Mouse (Mus musculus) regulatory T cell (primary cell): ENCODE results near the gene Thrap3.

Source experiments
- in situ Hi-C: fragments of 300-600 bp; cut with MboI, MseI; formaldehyde crosslinking; loops from one replicate; pipeline ENCODE4 v1.15.1; 2025; ENCODE audit warnings: high pct_unique_total_duplicates

Thrap3 gene

GRCm38 (mm10) chr4:126147533-126148160, 54.9 kb downstream of the Thrap3 start, which contains the start of gene Eva1b:
TSS of gene Eva1b (plus strand) at chr4:126147744.
- in situ Hi-C loops = no loop called here

DNA sequence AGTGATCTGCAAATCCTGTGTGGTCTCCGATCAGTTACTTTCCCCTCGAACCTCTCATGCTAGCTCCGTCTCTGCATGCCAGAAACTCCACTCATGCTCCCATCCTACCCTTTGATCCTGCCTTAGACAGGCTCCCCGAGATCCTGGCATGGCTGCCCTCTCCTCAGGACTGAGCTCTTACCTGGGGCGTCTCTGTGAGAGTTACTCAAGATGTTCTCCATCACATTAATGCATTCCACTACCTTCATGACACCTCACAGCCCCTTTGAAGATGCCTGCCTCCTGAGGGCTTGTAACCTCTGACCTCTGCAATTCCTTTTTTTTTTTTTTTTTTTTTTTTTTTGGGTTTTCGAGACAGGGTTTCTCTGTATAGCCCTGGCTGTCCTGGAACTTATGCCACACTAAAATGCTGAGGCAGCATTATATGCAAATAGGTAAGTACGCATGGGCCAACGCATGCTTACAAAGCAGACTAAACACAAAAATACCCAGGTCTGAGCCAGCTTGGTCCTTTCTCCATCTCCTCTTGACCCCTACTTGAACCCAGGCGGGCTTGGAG, 55.5 kb downstream of the Thrap3 start:
- in situ Hi-C loops = no loop called here

DNA sequence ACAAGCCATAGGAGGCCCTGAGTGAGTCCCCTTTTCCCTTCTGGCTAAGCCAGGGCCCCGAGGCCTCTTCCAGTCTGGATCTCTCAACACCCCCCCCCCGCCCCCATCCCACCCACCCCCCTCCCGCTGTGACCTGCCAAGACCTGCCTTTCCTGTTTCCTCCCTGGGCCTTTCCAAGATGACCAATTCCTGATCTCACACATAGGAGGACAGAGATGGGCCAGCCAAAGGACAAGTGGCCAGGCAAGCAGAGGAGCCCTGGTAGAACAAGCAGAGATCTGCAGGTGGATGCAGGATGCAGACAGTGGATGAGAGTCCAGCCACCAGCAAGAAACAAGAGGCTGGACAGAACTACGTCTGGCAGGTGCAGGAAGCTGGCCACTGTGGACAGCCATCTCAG, 57.2 kb downstream of the Thrap3 start:
- in situ Hi-C loops = no loop called here

- in situ Hi-C loops = no loop called here
Measured at GRCm38 (mm10) chr4:126141021-126141420, 61.5 kb downstream of the Thrap3 start.

- in situ Hi-C loops = no loop called here
Measured at GRCm38 (mm10) chr4:126137773-126138172, 64.8 kb downstream of the Thrap3 start.

DNA sequence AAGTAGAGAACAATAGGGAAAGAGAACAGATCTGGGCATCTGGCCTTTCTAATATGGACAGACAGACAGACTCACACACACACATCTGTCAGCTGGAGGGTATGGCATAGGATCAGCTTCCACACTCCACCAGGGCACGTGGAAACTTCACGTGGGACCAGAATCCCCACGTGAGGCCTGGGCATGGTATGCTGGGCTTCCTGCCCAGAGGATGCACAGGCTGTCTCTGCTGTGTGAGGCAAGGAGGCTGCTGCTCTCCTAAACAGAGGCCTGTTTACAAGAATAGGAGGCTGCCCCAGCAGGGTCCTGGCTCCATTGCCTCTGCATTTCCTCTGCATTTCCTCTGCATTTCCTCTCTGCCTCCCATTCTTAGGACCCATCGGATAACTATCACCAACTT, 67.9 kb downstream of the Thrap3 start:
- in situ Hi-C loops = no loop called here

DNA sequence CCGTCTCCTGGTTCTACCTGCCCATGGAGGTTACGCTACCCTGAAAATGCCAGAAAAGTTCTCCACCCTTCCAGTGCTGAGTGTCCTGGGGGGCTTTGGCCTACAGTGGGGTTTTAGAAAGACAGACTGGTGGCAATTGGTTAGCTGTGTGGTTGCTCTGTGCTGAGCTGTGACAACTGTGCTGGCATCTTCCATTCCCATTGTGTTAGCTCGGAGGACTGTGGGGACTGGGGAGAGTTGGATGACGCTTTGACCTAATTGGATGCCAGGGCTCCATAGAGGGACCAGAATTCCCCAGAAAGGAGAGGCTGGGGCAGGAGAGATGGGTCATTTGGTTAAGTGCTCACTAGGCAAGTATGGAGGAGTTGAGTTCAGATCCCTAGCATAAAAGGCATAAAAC, 68.3 kb downstream of the Thrap3 start:
- in situ Hi-C loops = no loop called here

- in situ Hi-C loops = no loop called here
Measured at GRCm38 (mm10) chr4:126132636-126133264, 69.8 kb downstream of the Thrap3 start.

- in situ Hi-C loops = no loop called here
Measured at GRCm38 (mm10) chr4:126131290-126132121, 71.1 kb downstream of the Thrap3 start.

DNA sequence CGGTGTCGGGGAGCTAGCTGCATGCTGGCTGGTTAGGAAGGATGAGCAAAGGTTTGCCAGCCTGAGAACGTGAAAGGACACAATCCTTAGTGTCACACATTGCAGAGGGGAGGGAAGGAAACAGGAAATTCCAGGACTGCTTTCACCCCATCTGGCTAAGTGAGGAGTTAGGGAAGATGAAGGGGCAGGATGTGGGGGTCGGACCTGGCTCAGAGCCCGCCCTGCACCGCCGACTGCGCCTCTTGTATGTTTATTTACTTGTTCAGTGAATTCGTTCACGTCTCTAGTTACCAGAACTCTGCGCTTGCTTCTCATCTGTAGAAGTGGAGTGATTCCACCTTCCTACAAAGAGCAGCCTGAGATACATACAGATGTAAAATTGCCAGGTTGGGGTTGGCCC, 72.1 kb downstream of the Thrap3 start:
- in situ Hi-C loops = no loop called here

DNA sequence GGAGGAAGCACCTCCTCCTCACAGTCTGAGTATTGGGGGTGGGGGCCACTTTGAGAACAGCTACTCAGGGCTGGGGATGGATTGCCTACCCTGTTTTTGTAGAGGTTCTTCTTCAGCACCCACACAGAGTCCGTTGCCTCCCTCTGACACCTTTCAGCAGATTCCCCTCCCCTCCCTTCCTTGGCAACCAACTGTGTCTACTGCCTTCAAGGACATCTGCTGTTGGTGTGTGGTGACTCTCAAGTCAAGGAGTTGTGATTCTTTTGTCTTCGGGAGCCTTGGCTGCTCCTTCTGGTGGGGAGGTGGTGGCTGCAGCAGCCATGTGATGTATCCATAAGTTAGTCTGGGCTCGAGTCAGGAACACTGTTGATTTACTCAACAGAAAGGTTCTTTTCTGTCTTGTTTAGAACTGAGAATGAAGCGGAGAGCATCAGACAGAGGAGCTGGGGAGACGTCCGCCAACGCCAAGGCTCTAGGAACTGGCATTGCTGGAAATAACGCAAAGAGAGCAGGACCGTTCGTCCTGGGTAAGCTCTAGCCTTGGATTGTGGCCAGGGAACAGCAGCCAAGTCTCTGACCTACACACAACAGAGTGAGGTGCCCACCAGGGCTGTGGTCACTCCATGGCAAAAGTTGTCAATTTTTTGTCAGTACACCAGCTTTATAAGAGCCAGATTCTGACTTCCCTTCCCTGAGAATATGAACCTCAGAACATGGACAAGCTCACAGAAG, 79.1 kb downstream of the Thrap3 start:
- in situ Hi-C loops = loop anchor here (5.0 kb wide), 1 partner anchor 46 kb away; no protein-coding TSS in a partner anchor

- in situ Hi-C loops = loop anchor here (5.0 kb wide), 1 partner anchor 43 kb away; no protein-coding TSS in a partner anchor
Measured at GRCm38 (mm10) chr4:126120506-126120905, 82.1 kb downstream of the Thrap3 start.

DNA sequence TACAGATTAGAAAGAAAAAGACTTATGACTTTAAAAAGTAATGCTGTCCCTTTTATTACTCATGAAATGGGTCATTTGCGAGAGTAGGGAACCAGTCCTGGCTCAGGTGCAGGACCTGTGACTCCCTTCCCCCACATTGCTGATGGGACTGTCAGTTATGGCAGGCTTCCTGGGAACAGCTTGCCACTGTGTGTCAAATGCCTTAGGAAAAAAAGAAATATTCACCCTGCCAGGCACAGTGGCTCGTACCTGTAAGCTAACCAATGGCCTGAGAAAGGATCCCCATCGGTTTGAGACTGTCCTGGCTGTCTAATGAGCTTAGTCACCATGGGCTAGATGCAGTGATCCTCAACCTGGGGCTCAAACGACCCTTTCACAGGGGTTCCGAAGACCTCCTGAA, 82.5 kb downstream of the Thrap3 start:
- in situ Hi-C loops = loop anchor here (5.0 kb wide), 1 partner anchor 43 kb away; no protein-coding TSS in a partner anchor

DNA sequence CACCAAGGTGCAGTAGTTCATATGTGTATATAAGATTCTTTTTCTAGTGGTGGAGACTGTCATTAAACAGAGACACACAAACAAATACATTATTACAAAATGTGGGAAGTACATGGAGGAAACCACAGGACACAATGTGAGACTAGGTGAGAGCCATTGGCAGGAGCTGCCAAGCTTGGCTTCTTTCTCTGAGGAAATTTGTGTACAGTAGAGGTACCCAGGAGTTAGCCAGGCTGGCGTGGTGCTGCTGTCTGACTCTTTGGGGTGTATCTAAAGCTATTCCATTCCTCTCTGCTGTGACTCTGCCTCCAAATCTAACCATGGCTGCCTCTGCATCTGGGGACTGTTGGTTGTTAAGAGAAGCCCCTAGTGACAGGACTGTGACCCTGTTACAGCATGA, 83.5 kb downstream of the Thrap3 start:
- in situ Hi-C loops = loop anchor here (10.0 kb wide), 1 partner anchor 766 kb away; no protein-coding TSS in a partner anchor

GRCm38 (mm10) chr4:126118651-126119050, 83.9 kb downstream of the Thrap3 start:
- in situ Hi-C loops = loop anchor here (10.0 kb wide), 1 partner anchor 766 kb away; no protein-coding TSS in a partner anchor

DNA sequence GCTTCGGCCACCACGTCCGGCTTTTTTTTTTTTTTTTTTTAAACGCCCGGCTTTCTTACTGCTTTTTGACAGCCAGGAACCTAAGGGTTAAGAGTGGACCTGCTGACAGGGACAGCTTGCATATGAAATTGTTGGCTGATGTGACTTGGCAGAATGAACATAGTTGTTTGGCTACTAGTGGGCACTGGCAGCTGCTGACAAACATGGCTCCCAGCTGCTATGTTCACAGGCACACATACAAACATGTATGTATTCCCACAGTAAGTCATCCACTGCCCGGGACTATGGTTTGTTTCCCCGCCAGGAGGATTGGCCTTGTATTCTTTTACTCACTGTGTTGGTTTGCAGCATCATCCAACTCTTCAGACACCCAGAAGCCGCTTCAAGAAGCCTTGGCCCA, 85.4 kb downstream of the Thrap3 start:
- in situ Hi-C loops = loop anchor here (10.0 kb wide), 1 partner anchor 768 kb away; no protein-coding TSS in a partner anchor

GRCm38 (mm10) chr4:126115871-126116521, 86.6 kb downstream of the Thrap3 start:
- in situ Hi-C loops = loop anchor here (10.0 kb wide), 1 partner anchor 769 kb away; no protein-coding TSS in a partner anchor

GRCm38 (mm10) chr4:126115411-126115810, 87.1 kb downstream of the Thrap3 start:
- in situ Hi-C loops = loop anchor here (10.0 kb wide), 1 partner anchor 769 kb away; no protein-coding TSS in a partner anchor
